Mouse (Mus musculus) CH12.LX (cell line): ENCODE data around the gene Kcnip3.

Experiments used
- CTCF ChIP-seq, 2 experiments: IDR thresholded peaks in 1 of 2; conservative IDR thresholded peaks in 1 of 2; 2 replicates each; pipeline ENCODE4 v1.5.1; 2011 to 2012; ENCODE audit warnings: low read depth in 2 of 2, low read length in 2 of 2, improper control_type of control experiment in 1 of 2, inconsistent platforms in 1 of 2, mild to moderate bottlenecking in 1 of 2, moderate library complexity in 1 of 2
- GABPA ChIP-seq: IDR thresholded peaks from 2 replicates; pipeline ENCODE4 v1.6.1; 2012; ENCODE audit warnings: low read depth, low read length, improper control_type of control experiment, inconsistent platforms; ENCODE audit not compliant: insufficient replicate concordance
- JUN ChIP-seq: IDR thresholded peaks from 2 replicates; pipeline ENCODE4 v1.6.1; 2011; ENCODE audit warnings: low read depth, mild to moderate bottlenecking, low read length, improper control_type of control experiment, moderate library complexity; ENCODE audit not compliant: insufficient read depth
- MAX ChIP-seq: IDR thresholded peaks from 2 replicates; pipeline ENCODE4 v1.6.1; 2011; ENCODE audit warnings: low read length, improper control_type of control experiment
- MAZ ChIP-seq: IDR thresholded peaks from 2 replicates; pipeline ENCODE4 v1.6.1; 2012; ENCODE audit warnings: low read depth, mild to moderate bottlenecking, inconsistent platforms, low read length, improper control_type of control experiment, moderate library complexity
- MEF2A ChIP-seq: IDR thresholded peaks from 2 replicates; pipeline ENCODE4 v1.6.1; 2014; ENCODE audit warnings: low read depth, mild to moderate bottlenecking, inconsistent platforms, low read length, improper control_type of control experiment, borderline replicate concordance
- POLR2A ChIP-seq: IDR thresholded peaks from 2 replicates; pipeline ENCODE4 v1.6.1; 2011; ENCODE audit warnings: low read depth, mild to moderate bottlenecking, improper control_type of control experiment, low read length
- POLR2AphosphoS2 ChIP-seq: IDR thresholded peaks from 2 replicates; pipeline ENCODE4 v1.6.1; 2011; ENCODE audit warnings: low read depth, low read length, improper control_type of control experiment
- SIN3A ChIP-seq: IDR thresholded peaks from 2 replicates; pipeline ENCODE4 v1.6.1; 2012; ENCODE audit warnings: low read length, improper control_type of control experiment, inconsistent platforms
- TBP ChIP-seq: conservative IDR thresholded peaks from 2 replicates; pipeline ENCODE4 v1.6.1; 2011; ENCODE audit warnings: low read depth, low read length, improper control_type of control experiment
- USF2 ChIP-seq: conservative IDR thresholded peaks from 2 replicates; pipeline ENCODE4 v1.6.1; 2011; ENCODE audit warnings: low read depth, low read length, improper control_type of control experiment
- ZC3H11A ChIP-seq: IDR thresholded peaks from 2 replicates; pipeline ENCODE4 v1.6.1; 2012; ENCODE audit warnings: low read depth, mild to moderate bottlenecking, inconsistent platforms, low read length, improper control_type of control experiment
- ZMIZ1 ChIP-seq: IDR thresholded peaks from 2 replicates; pipeline ENCODE4 v1.6.1; 2012; ENCODE audit warnings: low read depth, mild to moderate bottlenecking, inconsistent platforms, low read length, improper control_type of control experiment
- ZNF384 ChIP-seq: IDR thresholded peaks from 2 replicates; pipeline ENCODE4 v1.6.1; 2012; ENCODE audit warnings: low read depth, low read length, improper control_type of control experiment, inconsistent platforms

GRCm38 (mm10) chr2:127435554-127435953 is 86.3 kb downstream of the Kcnip3 start:
- TF ChIP-seq POLR2A (no peak), USF2 (no peak), CTCF (conservative IDR thresholded peaks at IDR 0.05 in 1 of 2, IDR thresholded peaks at IDR 0.05 in 1 of 2; ENCODE audit: low read depth in 2 of 2, low read length in 2 of 2) (no peak), ZMIZ1 (no peak), SIN3A (no peak), ZNF384 (no peak), TBP (no peak), ZC3H11A (no peak), MAX (no peak), POLR2AphosphoS2 (no peak), GABPA (no peak), MEF2A (no peak), MAZ (no peak), JUN (no peak)
